12 mouse cellular contexts compared by ENCODE assay signal in the genomic region with DNA sequence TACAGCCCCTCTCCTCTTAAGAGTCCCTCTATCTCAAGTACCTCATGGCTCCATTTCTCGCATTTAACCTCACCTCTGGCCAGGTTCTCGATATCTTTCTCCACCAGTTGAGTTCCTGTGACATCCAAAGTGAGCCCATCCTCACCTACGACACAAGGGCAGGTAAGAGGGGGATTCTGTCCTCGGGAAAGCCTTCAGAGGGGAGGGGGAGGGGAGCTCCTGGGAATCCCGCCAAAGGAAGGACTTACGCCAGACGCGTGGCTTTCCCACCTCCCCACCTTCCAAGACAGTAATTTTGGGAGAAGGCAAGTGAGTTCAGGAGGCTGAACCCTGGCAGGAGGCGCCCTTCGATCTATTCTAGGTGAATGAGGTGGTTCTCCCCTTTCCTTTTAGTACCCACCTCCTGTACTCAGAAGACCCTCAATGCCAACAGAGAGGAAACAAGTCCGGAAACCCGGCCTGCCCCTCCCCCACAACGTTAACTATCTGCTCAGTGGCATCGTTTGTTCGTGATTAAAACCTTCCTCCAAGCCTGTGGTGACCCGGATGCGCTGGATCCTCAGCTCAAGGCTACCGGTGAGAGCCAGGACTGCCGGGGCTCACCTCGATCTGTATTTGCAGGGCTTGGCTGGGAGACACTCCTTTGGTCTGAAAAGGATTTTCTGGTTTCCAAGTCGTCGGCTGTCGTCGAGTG. TPM values are rescaled to one million over a fixed set of nuclear protein-coding genes. Genes with fewer than 3 reads are reported as not detected.
A peak's percentile ranks its signal among the peaks of the same experiment; 100 is the strongest.
DNase-seq lines count a peak whose midpoint lies in the region; ATAC-seq and TF ChIP-seq lines count a peak whose summit lies in the region.
"Had no signal": no experiment of that assay in that cellular context is flagged by ENCODE, and none has a peak within 500 bp of the region (broad histone marks: within the 10 kb centered on the region; RNA-seq: fewer than 3 reads in every experiment).

No protein-coding gene starts in this region.

- H3K4me1 ChIP-seq in kidney, embryonic 16.5 days (ENCODE audit: insufficient read depth, low read length) = peaks cover 40% of the 10 kb centered on the region
- peaks cover 5% of the 10 kb centered on the region for H3K4me1 ChIP-seq in embryonic facial prominence, embryonic 11.5 days (ENCODE audit: control insufficient read depth, insufficient read depth, low read length)
- no peaks in the 10 kb centered on the region for H3K4me1 ChIP-seq in forebrain, postnatal 0 days (ENCODE audit: insufficient read depth)
- H3K4me1 ChIP-seq in midbrain, embryonic 14.5 days (ENCODE audit: control insufficient read depth, insufficient read depth, low read length) = peaks cover 10% of the 10 kb centered on the region; the same call in 1 of the 2 replicates

- H3K36me3 ChIP-seq in kidney, embryonic 16.5 days (ENCODE audit: insufficient read depth, low read length) = no peaks in the 10 kb centered on the region
- no peaks in the 10 kb centered on the region for H3K36me3 ChIP-seq in embryonic facial prominence, embryonic 11.5 days (replicated peaks; ENCODE audit: control insufficient read depth, insufficient read depth, low read depth, low read length)
- H3K36me3 ChIP-seq in forebrain, postnatal 0 days (ENCODE audit: insufficient read depth) = no peaks in the 10 kb centered on the region
- H3K36me3 ChIP-seq in midbrain, embryonic 14.5 days (ENCODE audit: control insufficient read depth, insufficient read depth, low read length) = no peaks in the 10 kb centered on the region

- no peak overlapping the region for H3K4me2 ChIP-seq in kidney, embryonic 16.5 days (replicated peaks; ENCODE audit: low read depth, low read length)
- no peak overlapping the region for H3K4me2 ChIP-seq in embryonic facial prominence, embryonic 11.5 days (ENCODE audit: low read depth, low read length)
- H3K4me2 ChIP-seq in forebrain, postnatal 0 days (ENCODE audit: low read depth) = 0 out of 2 replicates have a peak overlapping the region, but pooled peaks have one; percentile 8
- H3K4me2 ChIP-seq in midbrain, embryonic 14.5 days (ENCODE audit: low read length) = peak overlapping the region; percentile 33

- no peaks in the 10 kb centered on the region for H3K9me3 ChIP-seq in kidney, embryonic 16.5 days (ENCODE audit: low read length)
- no peaks in the 10 kb centered on the region for H3K9me3 ChIP-seq in embryonic facial prominence, embryonic 11.5 days (replicated peaks; ENCODE audit: control insufficient read depth, low read length)
- no peaks in the 10 kb centered on the region for H3K9me3 ChIP-seq in forebrain, postnatal 0 days (ENCODE audit: low read length)
- H3K9me3 ChIP-seq in midbrain, embryonic 14.5 days (ENCODE audit: control insufficient read depth, low read length) = no peaks in the 10 kb centered on the region

- H3K27me3 ChIP-seq in kidney, embryonic 16.5 days (ENCODE audit: insufficient read depth, low read length) = peaks cover 100% of the 10 kb centered on the region
- H3K27me3 ChIP-seq in embryonic facial prominence, embryonic 11.5 days (ENCODE audit: control insufficient read depth, insufficient read depth, low read length) = peaks cover 99% of the 10 kb centered on the region
- peaks cover 78% of the 10 kb centered on the region for H3K27me3 ChIP-seq in forebrain, postnatal 0 days (ENCODE audit: insufficient read depth, low read length)
- H3K27me3 ChIP-seq in midbrain, embryonic 14.5 days (ENCODE audit: control insufficient read depth, insufficient read depth, low read length) = peaks cover 100% of the 10 kb centered on the region

- H3K9ac ChIP-seq in kidney, embryonic 16.5 days (replicated peaks; ENCODE audit: low read length) = no peak overlapping the region
- H3K9ac ChIP-seq in embryonic facial prominence, embryonic 11.5 days (replicated peaks; ENCODE audit: low read length) = no peak overlapping the region; the same call in 1 of the 2 replicates
- no peak overlapping the region for H3K9ac ChIP-seq in forebrain, postnatal 0 days
- H3K9ac ChIP-seq in midbrain, embryonic 14.5 days (replicated peaks; ENCODE audit: low read length) = no peak overlapping the region; the same call in 1 of the 2 replicates

- no peak overlapping the region for H3K27ac ChIP-seq in kidney, embryonic 16.5 days (ENCODE audit: low read length)
- no peak overlapping the region for H3K27ac ChIP-seq in embryonic facial prominence, embryonic 11.5 days (replicated peaks; ENCODE audit: low read depth, low read length)
- no peak overlapping the region for H3K27ac ChIP-seq in forebrain, postnatal 0 days (ENCODE audit: low read depth, low read length)
- no peak overlapping the region for H3K27ac ChIP-seq in midbrain, embryonic 14.5 days (replicated peaks; ENCODE audit: low read depth, low read length)
- H3K27ac ChIP-seq: kidney, postnatal 0 days had no signal

- no peak for ATAC-seq in kidney, embryonic 16.5 days (ENCODE audit: low FRiP score, low TSS enrichment)
- ATAC-seq in embryonic facial prominence, embryonic 11.5 days (replicated peaks; ENCODE audit: insufficient number of reproducible peaks, low FRiP score, low TSS enrichment, low read depth) = no peak
- no peak for ATAC-seq in forebrain, postnatal 0 days
- no peak for ATAC-seq in midbrain, embryonic 14.5 days (ENCODE audit: low FRiP score, low TSS enrichment)
- ATAC-seq: Patski had no signal

- peak overlapping the region; percentile 6; the same call in 1 of the 2 replicates for H3K4me3 ChIP-seq in kidney, embryonic 16.5 days (ENCODE audit: low read length)
- 0 out of 2 replicates have a peak overlapping the region, but pooled peaks have one; percentile 5 for H3K4me3 ChIP-seq in embryonic facial prominence, embryonic 11.5 days (ENCODE audit: low read depth, low read length)
- H3K4me3 ChIP-seq in forebrain, postnatal 0 days (ENCODE audit: low read depth, low read length) = no peak overlapping the region
- H3K4me3 ChIP-seq in midbrain, embryonic 14.5 days (replicated peaks; ENCODE audit: low read depth, low read length) = 0 out of 2 replicates have a peak overlapping the region, but pooled peaks have one; percentile 14
- H3K4me3 ChIP-seq: myocyte had no signal

- no peak for TF ChIP-seq CTCF in forebrain, postnatal 0 days (IDR thresholded peaks at IDR 0.05; ENCODE audit: low read depth)

- 1% methylated on average over 24 of the region's 24 CpGs for WGBS in kidney, embryonic 16.5 days
- 1% methylated on average over 24 of the region's 24 CpGs for WGBS in embryonic facial prominence, embryonic 11.5 days
- 2% methylated on average over 24 of the region's 24 CpGs for WGBS in forebrain, postnatal 0 days
- WGBS in midbrain, embryonic 14.5 days = under 1% methylated on average over 24 of the region's 24 CpGs

- DNase-seq in kidney, adult 18-20 months = no peak
- DNase-seq in embryonic facial prominence, embryonic 11.5 days (ENCODE audit: low spot score) = peak; percentile 30
- DNase-seq in forebrain, postnatal 0 days = peak; percentile 10
- peak; percentile 27 for DNase-seq in midbrain, embryonic 14.5 days
- no peak for DNase-seq in right cerebral cortex, postnatal 4 days
- no peak for DNase-seq in layer of hippocampus, adult 9-11 months
- DNase-seq: left cerebral cortex, postnatal 4 days had no signal

RNA-seq across cellular contexts. Expression of a gene that starts 7.0 kb away (rescaled TPM):
- not detected in 2 replicates for polyA plus RNA-seq in kidney, embryonic 16.5 days (2015; fragmentation: Nextera tagmentation; extraction: Ambion mirVana)
- 0.17 and 0.53 TPM in 2 replicates for polyA plus RNA-seq in embryonic facial prominence, embryonic 11.5 days (2014; fragmentation: Nextera tagmentation; extraction: Ambion mirVana)
- total RNA-seq in forebrain, postnatal 0 days (2014; rRNA removed) = 0.69 and 1.0 TPM in 2 replicates
- polyA plus RNA-seq in forebrain, postnatal 0 days (2015; fragmentation: Nextera tagmentation; extraction: Ambion mirVana) = 0.30 and 0.35 TPM in 2 replicates
- 5.0 TPM in 2 replicates for polyA plus RNA-seq in midbrain, embryonic 14.5 days (2014; fragmentation: Nextera tagmentation; extraction: Ambion mirVana)
- polyA plus RNA-seq: kidney, postnatal 0 days; stomach, embryonic 14.5 days had no signal

Comparison
In these comparisons a context has a peak if more than half of its experiments do, and no peak if none do; other contexts are left out.
1. H3K4me2 ChIP-seq: peak in forebrain, postnatal 0 days (single experiment) and midbrain, embryonic 14.5 days (single experiment); none in kidney, embryonic 16.5 days (single experiment) and embryonic facial prominence, embryonic 11.5 days (single experiment).
2. DNase-seq: peak in embryonic facial prominence, embryonic 11.5 days (single experiment), forebrain, postnatal 0 days (single experiment) and midbrain, embryonic 14.5 days (single experiment); none in kidney, adult 18-20 months (single experiment), right cerebral cortex, postnatal 4 days (single experiment) and layer of hippocampus, adult 9-11 months (single experiment).